Mouse (Mus musculus) adrenal gland, adult 8-10 months (tissue): Measurements from ENCODE around the gene BC051019. TPM values are rescaled to one million over a fixed set of nuclear protein-coding genes. Genes with fewer than 3 reads are reported as not detected.

Source experiments
- DNase-seq: peaks from one replicate; pipeline ENCODE4 v3.0.0; 2022
- total RNA-seq, 4 experiments: library from RNA; stranded (reverse); gene quantifications; 2 replicates each; pipeline ENCODE4 v1.2.4; 2022

The BC051019 gene
- total RNA-seq: under 1 TPM in 1 of 4 experiments, not detected in 3; 0.44 TPM

GRCm38 (mm10) chr7:109723697-109724096 is at the start of gene BC051019:
TSS of gene BC051019 (minus strand) at chr7:109723850.
- DNase-seq: no peak

- DNase-seq: no peak
Measured at GRCm38 (mm10) chr7:109772251-109772650, 48.6 kb upstream of the BC051019 start.

GRCm38 (mm10) chr7:109768699-109769383 is 45.2 kb upstream of the BC051019 start:
- no peak for DNase-seq

GRCm38 (mm10) chr7:109767575-109768350 is 44.1 kb upstream of the BC051019 start:
- no peak for DNase-seq

GRCm38 (mm10) chr7:109764009-109764408 is 40.4 kb upstream of the BC051019 start:
- DNase-seq: no peak

GRCm38 (mm10) chr7:109756291-109756690 is 32.6 kb upstream of the BC051019 start:
- DNase-seq: no peak

- DNase-seq: no peak
Measured at GRCm38 (mm10) chr7:109754034-109754433, 30.4 kb upstream of the BC051019 start.

- DNase-seq: peak; percentile 70
Measured at GRCm38 (mm10) chr7:109752008-109752925, 28.6 kb upstream of the BC051019 start, which contains the start of gene Tmem9b. TSS of gene Tmem9b (minus strand) at chr7:109752875.

- no peak for DNase-seq
Measured at GRCm38 (mm10) chr7:109751427-109752007, 27.9 kb upstream of the BC051019 start.

GRCm38 (mm10) chr7:109747747-109748146 is 24.1 kb upstream of the BC051019 start:
- DNase-seq: no peak

- DNase-seq: no peak
Measured at GRCm38 (mm10) chr7:109741703-109742102, 18.1 kb upstream of the BC051019 start.

- no peak for DNase-seq
Measured at GRCm38 (mm10) chr7:109741060-109741459, 17.4 kb upstream of the BC051019 start.

GRCm38 (mm10) chr7:109739822-109740370 is 16.2 kb upstream of the BC051019 start:
- DNase-seq: no peak

GRCm38 (mm10) chr7:109734806-109735205 is 11.2 kb upstream of the BC051019 start:
- DNase-seq: no peak

- DNase-seq: no peak
Measured at GRCm38 (mm10) chr7:109731626-109732025, 8.0 kb upstream of the BC051019 start, which contains the start of gene Ascl3. TSS of gene Ascl3 (minus strand) at chr7:109731726.

GRCm38 (mm10) chr7:109723114-109723513 is 536 bp downstream of the BC051019 start:
- no peak for DNase-seq

GRCm38 (mm10) chr7:109722618-109723017 is 1.0 kb downstream of the BC051019 start:
- DNase-seq: no peak

GRCm38 (mm10) chr7:109719286-109719685 is 4.4 kb downstream of the BC051019 start:
- DNase-seq: no peak

GRCm38 (mm10) chr7:109713434-109713982 is 10.1 kb downstream of the BC051019 start:
- no peak for DNase-seq

- no peak for DNase-seq
Measured at GRCm38 (mm10) chr7:109712198-109712597, 11.5 kb downstream of the BC051019 start.

GRCm38 (mm10) chr7:109710069-109710468 is 13.6 kb downstream of the BC051019 start:
- no peak for DNase-seq
